Mouse (Mus musculus) naive thymus-derived CD4-positive, alpha-beta T cell, adult 2 months (primary cell): ENCODE results near the gene Sh3bp5.
A peak's percentile ranks its signal among the peaks of the same experiment; 100 is the strongest.

Source experiments
- DNase-seq: peaks from one replicate; pipeline ENCODE4 v3.0.0-alpha.2; 2011; ENCODE audit warnings: low read depth

Sh3bp5 gene

DNA sequence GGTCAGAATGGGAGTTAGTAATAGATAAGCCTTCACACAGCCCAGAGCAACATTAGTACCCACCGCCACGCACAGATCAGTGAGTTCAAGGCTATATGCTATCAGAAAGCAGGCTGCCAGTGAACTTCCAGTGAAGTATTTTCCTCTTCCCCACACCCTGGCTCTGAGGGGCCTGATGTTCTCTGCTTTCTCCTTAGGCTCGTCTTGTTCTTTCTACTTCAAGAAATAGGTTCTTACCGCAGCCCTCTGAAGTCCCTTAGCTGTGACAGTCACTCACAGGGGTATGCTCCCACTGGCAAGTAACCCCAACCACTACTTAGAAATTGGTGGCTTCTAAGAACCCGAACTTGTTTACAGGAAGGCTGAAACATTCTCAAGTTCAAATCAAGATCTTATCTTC is 2.8 kb downstream of the Sh3bp5 start:
- DNase-seq = peak; percentile 73

DNA sequence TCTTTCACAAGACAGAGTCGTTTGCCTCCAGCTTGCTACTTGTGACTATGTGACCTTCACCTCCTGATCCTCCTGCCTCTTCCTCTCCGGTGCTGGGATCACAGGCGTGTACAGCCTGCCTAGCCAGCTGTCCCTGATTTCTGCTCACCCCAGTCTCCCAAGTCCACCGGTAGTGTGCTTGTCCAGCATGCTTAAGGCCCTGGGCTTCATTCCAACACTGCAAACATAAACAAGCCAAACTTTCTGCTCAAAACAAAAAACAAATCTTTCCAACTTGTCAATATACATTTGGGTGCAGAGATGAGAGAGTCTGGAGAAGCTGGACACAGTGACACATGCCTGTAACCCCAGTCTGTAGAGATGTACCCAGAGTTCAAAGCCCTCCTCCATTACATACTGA is 3.5 kb downstream of the Sh3bp5 start:
- no peak for DNase-seq

DNA sequence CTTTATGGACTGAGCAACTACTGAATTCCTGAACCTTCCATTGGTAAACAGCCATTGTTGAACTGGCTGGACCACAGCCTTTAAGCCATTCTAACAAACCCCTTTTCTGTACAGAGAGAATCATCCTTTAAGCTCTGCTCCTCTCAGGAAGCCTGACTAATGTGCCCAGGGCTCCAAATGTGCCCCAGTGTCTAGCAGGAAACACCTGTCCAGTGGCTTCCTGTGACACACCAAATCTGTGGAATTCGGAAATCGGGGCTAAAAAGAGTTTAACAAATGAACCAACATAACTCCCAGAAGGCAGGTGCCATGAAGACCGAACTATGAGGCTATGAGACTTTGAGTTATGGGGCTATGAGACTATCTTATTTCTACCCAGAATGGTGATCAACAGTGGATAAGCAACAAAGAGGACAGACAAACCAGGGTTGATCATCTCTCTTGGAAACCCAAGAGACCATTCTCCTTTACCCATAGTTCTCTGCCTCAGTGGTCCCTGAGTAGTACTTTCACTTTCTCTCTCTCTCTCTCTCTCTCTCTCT is 4.0 kb downstream of the Sh3bp5 start:
- DNase-seq = peak; percentile 41

DNA sequence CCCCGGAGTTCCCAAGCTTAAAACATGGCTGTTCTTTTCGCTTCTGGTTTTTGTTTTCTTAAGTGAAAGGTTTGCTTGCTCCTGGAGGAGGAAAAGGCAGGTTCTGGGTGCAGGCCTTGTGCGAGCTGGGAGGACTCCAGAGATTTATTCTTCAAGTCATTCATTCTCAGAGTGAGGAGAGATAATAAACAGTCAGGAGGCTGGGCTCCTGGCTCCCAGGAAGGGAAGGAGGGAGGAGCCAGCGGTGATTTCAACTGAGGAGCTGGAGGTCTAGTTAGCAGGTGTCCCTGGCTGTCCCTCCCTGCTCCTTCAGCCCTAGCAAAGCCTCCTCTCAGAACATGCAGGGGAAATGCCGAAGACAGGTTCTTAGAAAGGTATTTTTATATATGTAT is 6.9 kb downstream of the Sh3bp5 start:
- no peak for DNase-seq

DNA sequence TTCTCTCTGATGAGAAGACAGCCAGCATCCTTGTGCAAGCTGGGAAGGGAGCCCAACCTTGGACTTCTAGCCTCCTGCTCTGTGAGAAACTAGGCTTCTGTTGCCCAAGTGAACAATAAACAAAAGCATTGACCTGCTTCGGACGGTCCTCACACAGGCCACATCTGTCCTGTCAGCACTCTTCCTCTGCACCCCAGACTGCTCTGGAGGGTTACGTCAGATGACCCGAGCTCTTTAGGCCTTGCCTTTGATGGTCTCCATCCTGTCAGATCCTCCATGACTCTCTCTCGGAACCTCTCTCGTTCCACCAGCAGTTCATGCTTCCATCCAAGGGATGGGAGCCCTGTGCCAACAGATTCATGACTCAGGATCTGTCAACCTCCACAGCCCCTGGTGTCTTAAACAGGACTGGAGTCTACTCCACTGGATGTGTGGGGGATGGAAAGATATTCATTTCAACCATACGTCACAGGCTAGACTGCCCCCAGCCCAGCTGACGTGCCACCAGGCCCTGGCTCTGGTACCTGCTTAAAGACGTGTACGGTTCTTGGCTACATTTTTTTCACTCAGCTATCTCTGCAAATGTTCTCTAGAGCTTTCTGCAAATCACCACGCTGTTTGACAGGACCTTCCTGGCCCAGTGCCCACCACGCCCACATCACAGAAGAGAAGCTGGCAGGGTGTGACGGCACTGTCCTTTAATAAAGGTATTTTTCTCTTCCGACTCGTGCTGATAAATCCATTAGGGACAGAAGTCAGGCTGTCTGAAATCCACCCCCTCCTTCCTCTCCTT is 7.5 kb downstream of the Sh3bp5 start:
- DNase-seq = no peak

DNA sequence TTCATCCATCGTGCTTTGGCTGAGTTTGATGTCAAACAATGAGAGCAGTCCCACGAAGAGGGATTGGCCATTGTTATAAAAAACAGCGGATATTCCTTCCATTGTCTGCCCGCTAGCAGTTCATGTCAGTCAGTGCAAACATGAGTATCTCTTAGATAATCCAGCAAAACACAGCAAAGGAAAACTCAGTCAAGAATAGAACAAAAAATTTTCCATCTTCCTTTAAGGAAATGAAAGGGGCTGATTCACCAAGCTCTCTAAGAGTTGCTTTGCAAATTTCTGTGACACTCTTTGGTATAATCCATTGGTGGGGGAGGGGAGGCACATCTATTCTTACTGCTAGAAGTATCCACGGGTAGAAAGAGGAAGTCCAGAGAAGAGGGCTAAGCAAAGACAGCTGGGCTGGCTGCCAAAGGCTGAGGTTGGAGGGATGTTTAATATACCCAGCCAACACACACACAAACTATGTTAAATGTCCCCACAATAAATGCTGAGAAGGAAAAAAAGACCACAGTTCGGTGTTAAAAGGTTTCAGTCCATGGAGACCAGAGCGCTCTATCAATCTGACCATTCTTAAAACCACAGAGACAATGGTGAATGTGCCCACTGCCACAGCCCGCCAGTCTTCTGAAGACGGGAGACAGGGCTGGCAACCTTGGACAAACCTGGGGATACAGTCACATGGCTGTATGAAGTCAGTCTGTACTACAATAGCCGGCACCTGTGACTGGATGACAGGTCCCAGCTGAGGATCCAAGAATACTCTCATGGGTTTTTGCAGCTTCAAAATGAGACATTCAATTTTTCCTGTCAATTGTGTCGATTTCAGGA is 12.7 kb downstream of the Sh3bp5 start:
- DNase-seq = no peak

DNA sequence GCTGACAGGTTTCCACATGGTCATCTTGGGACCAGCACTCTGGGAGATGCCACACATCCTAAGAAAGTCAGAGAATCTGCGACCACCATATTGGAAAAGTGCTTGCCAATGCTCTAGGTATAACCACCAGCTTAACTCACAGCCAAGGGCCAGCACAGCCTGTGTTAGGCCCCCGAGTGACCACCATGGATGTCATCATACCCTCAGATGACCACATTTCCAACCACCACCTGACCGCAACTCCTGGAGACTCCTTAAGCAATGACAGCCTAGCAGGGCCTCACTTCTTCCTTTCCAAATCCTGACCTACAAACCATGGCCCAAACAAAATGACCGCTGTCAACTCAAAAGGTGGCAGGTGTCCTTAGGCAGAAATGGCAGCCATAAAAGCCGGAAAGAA is 13.5 kb downstream of the Sh3bp5 start:
- DNase-seq = no peak

DNA sequence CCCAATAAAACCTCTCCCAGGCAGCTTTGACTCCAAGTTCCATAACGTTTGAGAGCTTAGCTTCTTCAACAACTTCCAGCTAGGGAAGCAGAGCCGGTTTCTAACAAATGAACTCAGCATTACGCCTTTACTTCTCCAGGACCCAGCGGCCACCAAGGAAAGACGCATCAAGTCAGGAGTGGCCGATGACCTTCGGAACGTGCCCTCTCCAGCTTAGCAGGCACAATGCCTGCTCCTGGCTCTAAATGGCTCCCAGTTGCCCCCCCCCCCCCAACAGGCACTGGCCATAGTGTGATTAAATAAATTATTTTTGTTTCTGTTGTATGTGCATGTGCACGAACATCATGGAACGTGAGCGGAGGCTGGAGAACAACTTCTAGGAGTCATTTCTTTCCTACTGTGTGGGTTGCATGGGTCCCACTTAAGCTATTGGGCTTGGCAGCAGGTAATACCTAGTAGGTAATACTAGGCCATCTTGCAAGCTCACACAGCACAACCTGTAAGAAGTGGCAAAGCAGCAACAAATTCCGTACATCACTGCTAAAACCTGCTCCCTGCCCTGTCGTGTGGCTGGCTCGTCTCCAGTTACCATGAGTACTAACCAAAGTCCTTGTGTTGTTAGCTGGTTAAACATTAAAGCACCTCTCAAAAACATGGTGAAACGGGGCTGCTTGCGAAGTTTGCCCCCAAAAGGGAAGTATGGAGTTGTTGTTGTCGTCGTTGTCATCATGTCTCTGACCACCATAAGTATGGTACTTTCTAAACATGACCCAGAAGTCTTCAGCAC is 14.2 kb downstream of the Sh3bp5 start:
- no peak for DNase-seq

DNA sequence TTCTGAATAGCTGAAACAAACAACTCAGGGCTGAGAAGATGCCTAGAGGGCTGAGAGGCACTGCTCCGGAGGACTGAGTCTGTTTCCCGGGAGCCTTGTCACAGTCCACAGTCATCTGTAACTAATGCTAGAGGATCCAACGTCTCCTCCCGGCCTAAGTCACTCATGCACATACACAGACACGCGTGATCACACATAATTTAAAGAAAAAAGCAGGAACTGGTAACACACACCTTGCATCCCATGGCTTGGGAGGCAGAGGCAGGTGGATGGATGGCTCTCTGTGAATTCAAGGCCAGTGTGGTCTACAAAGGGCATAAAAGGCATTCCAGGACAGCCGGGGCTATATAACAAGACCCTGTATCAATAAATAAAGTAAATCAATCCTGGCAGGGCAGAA is 14.9 kb downstream of the Sh3bp5 start:
- DNase-seq = no peak

DNA sequence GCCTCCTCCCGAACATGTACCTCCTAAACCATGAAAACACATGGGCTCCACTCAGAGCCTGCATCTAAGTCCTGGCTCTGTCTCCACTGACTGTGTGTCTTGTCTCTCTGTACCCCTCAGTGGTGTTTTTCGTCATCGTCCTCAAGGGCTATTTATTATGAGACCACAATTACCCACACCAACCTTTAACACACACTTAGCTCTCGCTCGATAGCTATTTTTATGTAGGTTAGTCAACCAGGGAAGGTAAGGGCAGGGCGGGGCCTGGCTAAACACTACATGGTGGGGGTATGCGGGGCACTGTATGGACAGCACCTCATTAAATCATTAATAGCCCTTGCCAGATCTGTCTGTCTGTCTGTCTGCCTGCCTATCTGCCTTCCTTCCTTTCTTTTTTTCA is 15.3 kb downstream of the Sh3bp5 start:
- no peak for DNase-seq

DNA sequence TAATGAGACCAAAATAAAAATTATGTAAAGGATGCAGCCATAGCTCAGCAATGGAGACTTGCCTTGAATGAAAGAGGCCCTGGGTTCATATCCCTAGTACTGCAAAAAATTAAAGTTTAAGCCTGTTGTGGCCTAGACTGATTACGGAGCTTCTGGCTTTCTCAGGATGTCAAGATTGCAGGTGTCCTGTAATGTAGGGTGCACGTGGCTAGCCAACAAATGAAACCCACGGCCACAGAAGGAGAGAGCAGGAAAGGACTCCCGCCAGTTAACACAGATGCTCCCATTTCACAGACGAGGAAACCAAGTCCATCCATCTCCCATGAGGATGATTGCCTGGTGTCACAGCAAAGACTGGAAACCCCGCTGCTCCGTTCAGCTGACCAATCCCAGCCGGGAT is 15.7 kb downstream of the Sh3bp5 start:
- no peak for DNase-seq

DNA sequence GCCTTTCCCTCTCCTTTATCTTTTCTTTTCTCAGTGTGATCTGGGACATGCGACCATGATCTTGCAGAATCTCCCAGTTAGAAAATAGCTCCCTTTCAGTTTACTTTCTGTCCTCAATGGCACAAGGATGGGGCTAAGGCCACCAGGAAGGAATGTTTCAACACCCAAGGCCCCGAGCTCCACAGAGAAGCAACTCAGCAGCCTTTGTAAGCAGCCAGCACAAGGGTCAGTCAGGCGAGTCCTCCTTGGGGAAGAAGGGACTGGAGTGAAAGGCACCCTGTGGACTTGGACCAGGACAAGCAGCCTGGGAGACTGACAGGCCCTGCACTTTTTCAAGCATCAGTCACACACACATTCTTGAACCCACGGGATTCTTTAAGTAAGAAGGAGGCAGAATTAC is 16.6 kb downstream of the Sh3bp5 start:
- DNase-seq = no peak

DNA sequence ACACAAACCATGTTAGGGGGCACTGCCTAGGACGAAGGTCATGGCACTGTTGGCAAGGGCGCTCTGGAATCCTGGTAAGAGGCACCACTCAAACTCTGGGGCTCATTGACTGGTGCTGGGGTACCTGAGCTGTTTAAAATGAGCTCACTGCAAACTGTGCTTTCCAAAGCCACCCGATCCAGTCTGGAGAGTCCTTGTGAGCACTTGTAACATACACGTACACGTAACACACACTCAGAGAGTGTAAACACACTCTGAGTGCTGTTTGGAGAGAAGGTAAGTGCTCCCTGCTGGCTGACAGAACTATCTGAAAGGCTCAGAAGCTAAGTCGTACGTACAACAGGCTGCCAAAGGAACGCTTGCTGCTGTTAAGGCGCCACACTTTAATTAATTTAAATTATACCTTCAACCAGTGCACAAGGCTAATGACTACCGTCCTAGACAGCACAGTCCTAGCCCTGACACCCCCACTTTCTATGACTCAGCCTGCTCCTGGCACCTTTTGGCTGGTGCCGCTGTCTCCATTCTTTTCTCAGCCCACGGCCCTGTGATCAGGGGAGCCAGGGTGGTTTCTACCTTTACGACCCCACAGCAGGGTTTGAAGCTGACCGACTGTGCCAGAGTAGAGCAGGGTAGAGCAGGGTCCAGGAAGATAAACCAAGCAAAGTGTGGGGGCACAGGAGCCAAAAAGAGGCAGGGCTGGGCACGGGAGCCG is 18.9 kb downstream of the Sh3bp5 start:
- no peak for DNase-seq

DNA sequence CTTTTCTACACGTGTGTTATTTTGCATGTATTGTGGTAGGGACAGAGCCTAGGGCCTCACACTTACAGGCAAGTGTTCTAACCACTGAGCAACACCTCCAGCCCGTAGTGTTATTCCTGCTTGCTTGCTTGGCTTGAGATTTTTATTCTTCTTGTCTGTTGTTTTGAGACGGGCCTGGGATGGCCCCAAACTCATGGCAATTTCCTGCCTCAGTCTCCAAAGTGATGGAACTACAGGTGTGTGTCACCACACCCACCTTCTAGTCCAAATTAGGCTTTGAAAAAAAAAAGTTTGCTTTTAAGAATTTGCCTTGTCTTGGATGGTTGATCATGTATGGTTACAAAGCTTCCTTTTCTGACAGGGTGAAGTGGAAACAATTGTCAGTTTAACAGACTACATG is 19.5 kb downstream of the Sh3bp5 start:
- DNase-seq = no peak

DNA sequence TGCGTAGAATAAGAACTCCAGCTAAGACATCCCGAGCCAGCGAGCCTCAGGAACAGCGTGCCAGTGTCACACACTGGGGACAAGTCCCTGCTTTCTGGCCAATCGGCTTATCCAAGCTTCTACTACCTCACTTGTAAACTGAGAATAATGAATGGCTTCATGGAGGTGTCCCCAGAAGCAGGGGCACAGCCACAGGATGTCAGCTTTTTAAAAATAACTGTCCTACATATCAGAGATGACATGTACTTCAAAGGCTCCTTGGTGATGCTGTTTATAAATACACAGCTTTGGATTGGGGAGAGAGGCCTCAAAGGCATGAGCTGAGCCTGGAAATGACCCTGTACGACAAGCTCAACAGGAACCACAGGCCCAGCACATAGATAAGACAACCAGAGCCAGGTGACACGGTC is 20.9 kb downstream of the Sh3bp5 start:
- DNase-seq = no peak

DNA sequence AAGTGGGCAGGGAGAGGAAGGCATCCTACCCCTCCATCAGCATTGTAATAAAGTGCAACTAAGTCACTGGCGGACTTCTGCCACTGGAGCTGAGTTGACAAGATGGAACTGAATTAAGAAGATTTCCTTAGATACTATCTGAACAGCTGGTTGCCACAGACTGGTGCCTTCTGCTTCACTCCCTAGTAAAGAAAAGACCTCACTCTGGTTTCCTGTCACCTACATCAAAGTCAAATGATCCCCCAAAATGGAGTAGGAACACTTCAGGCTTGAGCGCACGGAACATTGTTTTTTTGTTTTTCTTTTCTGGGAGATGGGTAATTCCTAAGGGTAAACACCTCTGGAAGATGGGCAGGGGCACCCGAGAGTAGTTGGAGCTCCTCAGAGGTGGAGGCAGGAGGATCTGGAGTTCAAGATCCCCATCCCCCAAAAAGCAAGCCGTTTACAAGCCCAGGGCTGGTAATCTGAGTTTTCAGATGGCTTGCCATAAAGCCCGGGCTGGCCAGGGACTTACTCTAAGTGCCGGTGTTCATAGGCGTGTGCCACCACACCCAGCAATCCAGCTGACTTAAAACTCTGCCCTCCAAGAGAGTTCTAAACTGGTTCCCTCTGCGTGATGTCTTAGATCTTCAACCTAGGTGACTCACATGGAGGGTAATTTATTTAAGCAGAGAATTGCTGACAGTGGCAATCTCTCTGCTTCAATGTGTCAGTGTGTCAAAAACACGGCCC is 21.5 kb downstream of the Sh3bp5 start:
- peak; percentile 59 for DNase-seq

DNA sequence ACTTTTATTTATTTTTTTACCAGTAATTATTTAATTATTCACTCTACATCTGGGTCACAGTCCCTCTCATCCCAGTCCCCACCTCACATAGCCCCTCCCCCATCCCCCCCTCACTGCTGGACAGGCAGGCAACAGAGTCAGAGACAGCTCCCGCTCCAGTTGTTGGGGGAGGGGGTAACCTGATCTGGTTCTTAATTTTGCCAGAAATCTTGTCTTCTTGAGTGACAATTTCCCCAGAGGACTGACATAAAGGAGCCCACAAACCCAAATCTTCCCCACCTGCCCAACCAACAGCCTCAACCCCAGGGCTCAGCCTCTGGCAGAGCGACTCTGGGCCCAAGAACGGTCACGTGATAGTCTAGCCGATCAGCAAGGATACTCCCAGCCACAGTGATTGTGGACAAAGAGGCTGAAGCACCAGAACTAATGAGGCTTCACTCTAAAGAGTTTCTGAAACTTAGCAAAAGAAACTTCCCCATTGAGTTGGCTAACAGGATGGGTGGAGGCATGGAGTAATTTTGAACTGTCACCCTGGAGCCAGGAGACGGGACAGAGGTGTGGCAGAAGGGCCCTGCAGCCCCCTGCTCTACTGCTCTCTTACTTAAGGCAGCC is 22.3 kb downstream of the Sh3bp5 start:
- DNase-seq = no peak

DNA sequence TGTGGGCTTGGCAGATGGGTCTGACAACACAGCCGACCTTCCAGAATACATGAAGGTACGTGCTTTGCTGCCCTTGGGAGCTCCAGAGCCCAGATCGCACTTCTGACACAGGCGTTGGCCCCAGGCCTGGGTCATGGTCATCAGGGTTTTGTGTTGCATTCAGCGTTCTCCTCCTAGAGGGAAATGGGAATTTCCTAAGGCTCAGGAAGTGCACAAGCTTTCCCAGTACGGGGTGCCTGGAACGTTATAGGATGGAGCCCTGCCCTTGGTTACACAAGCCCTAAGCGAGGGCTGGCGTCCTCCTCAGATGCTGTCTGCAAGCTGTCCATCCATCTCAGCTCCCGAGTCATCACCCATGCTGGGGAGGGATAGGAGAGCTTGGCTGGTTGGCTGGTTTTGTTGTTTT is 23.2 kb downstream of the Sh3bp5 start:
- no peak for DNase-seq

DNA sequence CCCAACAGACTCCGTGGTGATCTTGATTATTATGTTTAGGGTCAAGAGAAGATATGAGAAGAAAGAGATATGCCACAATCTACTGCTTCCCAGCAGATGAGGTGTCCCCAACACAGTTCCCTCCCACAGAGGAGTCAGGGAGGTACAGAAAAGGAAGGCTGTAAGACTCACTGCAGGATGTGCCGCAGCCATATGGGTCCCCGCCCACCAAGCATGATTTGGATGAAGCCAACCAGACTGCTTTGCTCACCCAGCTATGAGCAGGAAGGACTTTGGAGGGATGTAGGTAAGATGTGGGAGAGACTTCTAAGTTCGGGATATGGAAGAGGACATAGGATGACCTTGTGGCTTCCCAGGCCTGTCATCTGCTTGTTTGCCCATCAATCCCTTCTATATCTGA is 25.1 kb downstream of the Sh3bp5 start:
- DNase-seq = no peak

DNA sequence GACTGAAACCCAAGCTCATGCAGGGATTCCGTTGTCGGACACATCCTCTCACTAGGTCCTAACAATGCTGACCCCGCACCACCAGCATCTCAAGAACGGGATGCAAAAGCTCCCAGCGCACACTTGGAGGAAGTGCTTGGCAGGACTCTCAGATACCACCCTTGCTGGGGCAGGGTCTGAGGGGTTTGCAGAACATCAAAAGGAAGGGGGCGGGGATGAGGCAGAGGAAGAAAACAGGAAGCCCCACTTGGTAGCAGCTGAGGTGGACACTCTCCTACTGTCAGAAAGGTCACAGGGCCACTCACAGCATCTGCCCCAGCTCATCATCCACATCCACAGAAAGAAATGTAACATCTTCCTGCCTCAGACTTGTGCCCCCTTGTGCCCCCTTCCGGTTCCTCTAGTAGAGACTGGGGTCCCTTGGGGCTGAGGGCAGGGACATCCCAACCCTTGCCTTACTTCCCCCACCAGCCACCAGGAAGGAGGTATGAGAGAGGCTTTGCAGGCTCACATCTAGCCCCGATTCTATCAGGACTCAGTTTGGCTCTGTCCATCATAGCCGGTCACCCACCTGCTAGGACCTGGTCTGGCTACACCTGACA is 25.7 kb downstream of the Sh3bp5 start:
- no peak for DNase-seq
